In genomic region chr6:120390054-120390453, GRCm38 (mm10) we compare ENCODE assay signal across 29 mouse cellular contexts. TPM values are rescaled to one million over a fixed set of nuclear protein-coding genes. Genes with fewer than 3 reads are reported as not detected.
A peak's percentile ranks its signal among the peaks of the same experiment; 100 is the strongest.
DNase-seq lines count a peak whose midpoint lies in the region; ATAC-seq and TF ChIP-seq lines count a peak whose summit lies in the region.
"Had no signal": no experiment of that assay in that cellular context is flagged by ENCODE, and none has a peak within 500 bp of the region (broad histone marks: within the 10 kb centered on the region; RNA-seq: fewer than 3 reads in every experiment).

No protein-coding gene starts in this region.

- no peak for TF ChIP-seq EP300 in liver, postnatal 0 days (IDR thresholded peaks at IDR 0.05; ENCODE audit: low read depth)
- no peak for TF ChIP-seq EP300 in liver, embryonic 14.5 days (IDR thresholded peaks at IDR 0.05; ENCODE audit: low read depth)

- 0 out of 2 replicates have a peak, but pooled peaks have one; percentile 54 for ATAC-seq in liver, embryonic 12.5 days
- ATAC-seq in liver, postnatal 0 days = no peak
- peak; percentile 53; the same call in 1 of the 2 replicates for ATAC-seq in liver, embryonic 14.5 days (ENCODE audit: insufficient read depth)
- peak; percentile 68 for ATAC-seq in megakaryocyte-erythroid progenitor cell, adult 5-6 weeks (replicated peaks; ENCODE audit: low FRiP score, low TSS enrichment, poor library complexity, severe bottlenecking)
- no peak for ATAC-seq in forebrain, embryonic 14.5 days
- no peak for ATAC-seq in forebrain, embryonic 16.5 days
- ATAC-seq: forebrain, postnatal 0 days; hindbrain, embryonic 16.5 days had no signal

- no peak overlapping the region for H3K27ac ChIP-seq in liver, embryonic 12.5 days
- H3K27ac ChIP-seq in liver, postnatal 0 days (ENCODE audit: low read depth) = no peak overlapping the region
- no peak overlapping the region for H3K27ac ChIP-seq in liver, embryonic 14.5 days
- no peak overlapping the region for H3K27ac ChIP-seq in forebrain, embryonic 14.5 days (ENCODE audit: low read depth, low read length)
- no peak overlapping the region for H3K27ac ChIP-seq in forebrain, embryonic 16.5 days (ENCODE audit: low read length)
- H3K27ac ChIP-seq: embryonic facial prominence, embryonic 10.5 days; embryonic facial prominence, embryonic 13.5 days; forebrain, embryonic 12.5 days; heart, embryonic 15.5 days; hindbrain, embryonic 10.5 days; hindbrain, embryonic 13.5 days had no signal

- no peak for DNase-seq in liver, postnatal 0 days
- DNase-seq in brain, adult 2 months (ENCODE audit: low read depth, low spot score) = peak; percentile 12
- peak in 1 of 3 experiments; percentile 4 for DNase-seq in liver, embryonic 14.5 days (ENCODE audit: low read depth in 3 of 3, low spot score in 3 of 3)
- no peak for DNase-seq in forebrain, embryonic 14.5 days (ENCODE audit: low spot score)
- DNase-seq in thymus, postnatal 25 days = no peak
- DNase-seq: adrenal gland, adult 2 months; adrenal gland, postnatal 25 days; cerebellum, adult 11-12 months; cerebellum, adult 8-10 months; cerebellum, postnatal 10 days; cerebellum, postnatal 36 days; embryo, embryonic 11 days; forebrain, postnatal 0 days; gastrocnemius, postnatal 25 days; heart, adult 18-20 months; heart, postnatal 10 days; heart, postnatal 36 days had no signal

- H3K36me3 ChIP-seq in liver, embryonic 12.5 days = peaks cover 91% of the 10 kb centered on the region
- peaks cover 60% of the 10 kb centered on the region for H3K36me3 ChIP-seq in liver, postnatal 0 days (replicated peaks; ENCODE audit: insufficient read depth, low read length)
- H3K36me3 ChIP-seq in liver, embryonic 14.5 days (replicated peaks; ENCODE audit: control insufficient read depth, insufficient read depth, low read depth) = peaks cover 45% of the 10 kb centered on the region
- peaks cover 62% of the 10 kb centered on the region for H3K36me3 ChIP-seq in forebrain, embryonic 14.5 days (ENCODE audit: control insufficient read depth, insufficient read depth, low read length)
- H3K36me3 ChIP-seq in forebrain, embryonic 16.5 days (ENCODE audit: control insufficient read depth, insufficient read depth) = peaks cover 21% of the 10 kb centered on the region

- no peaks in the 10 kb centered on the region for H3K27me3 ChIP-seq in liver, embryonic 12.5 days (replicated peaks)
- no peaks in the 10 kb centered on the region for H3K27me3 ChIP-seq in liver, postnatal 0 days (ENCODE audit: insufficient read depth, low read length)
- no peaks in the 10 kb centered on the region for H3K27me3 ChIP-seq in liver, embryonic 14.5 days (ENCODE audit: control insufficient read depth, insufficient read depth, low read length)
- no peaks in the 10 kb centered on the region for H3K27me3 ChIP-seq in forebrain, embryonic 14.5 days (replicated peaks; ENCODE audit: control insufficient read depth, insufficient read depth, low read length)
- H3K27me3 ChIP-seq in forebrain, embryonic 16.5 days (replicated peaks; ENCODE audit: control insufficient read depth, insufficient read depth, low read length) = no peaks in the 10 kb centered on the region
- H3K27me3 ChIP-seq: embryonic facial prominence, embryonic 13.5 days; forebrain, embryonic 12.5 days; heart, embryonic 12.5 days; heart, embryonic 15.5 days; hindbrain, embryonic 13.5 days had no signal

- no peak overlapping the region for H3K9ac ChIP-seq in liver, embryonic 12.5 days
- no peak overlapping the region for H3K9ac ChIP-seq in liver, postnatal 0 days (replicated peaks)
- no peak overlapping the region for H3K9ac ChIP-seq in liver, embryonic 14.5 days (replicated peaks)
- no peak overlapping the region for H3K9ac ChIP-seq in forebrain, embryonic 14.5 days (ENCODE audit: low read length)
- no peak overlapping the region for H3K9ac ChIP-seq in forebrain, embryonic 16.5 days (replicated peaks; ENCODE audit: low read depth, low read length)
- H3K9ac ChIP-seq: embryonic facial prominence, embryonic 13.5 days; forebrain, embryonic 12.5 days; forebrain, postnatal 0 days; heart, embryonic 12.5 days; heart, embryonic 15.5 days; hindbrain, embryonic 13.5 days had no signal

- no peak for TF ChIP-seq CTCF in liver, postnatal 0 days (IDR thresholded peaks at IDR 0.05; ENCODE audit: low read depth)
- TF ChIP-seq CTCF in liver, embryonic 14.5 days (IDR thresholded peaks at IDR 0.05; ENCODE audit: low read depth) = no peak

- H3K4me2 ChIP-seq in liver, embryonic 12.5 days = no peak overlapping the region
- no peak overlapping the region for H3K4me2 ChIP-seq in liver, postnatal 0 days (ENCODE audit: low read depth, low read length)
- H3K4me2 ChIP-seq in liver, embryonic 14.5 days (ENCODE audit: low read depth) = no peak overlapping the region
- no peak overlapping the region for H3K4me2 ChIP-seq in forebrain, embryonic 14.5 days (ENCODE audit: low read length)
- no peak overlapping the region for H3K4me2 ChIP-seq in forebrain, embryonic 16.5 days (ENCODE audit: low read length)
- H3K4me2 ChIP-seq: embryonic facial prominence, embryonic 13.5 days; forebrain, embryonic 12.5 days; heart, embryonic 12.5 days; heart, embryonic 15.5 days; hindbrain, embryonic 13.5 days had no signal

- no peak overlapping the region for H3K4me3 ChIP-seq in liver, embryonic 12.5 days
- H3K4me3 ChIP-seq in liver, postnatal 0 days (ENCODE audit: low read depth, low read length) = no peak overlapping the region
- H3K4me3 ChIP-seq in liver, embryonic 14.5 days (ENCODE audit: insufficient read depth in 1 of 2, low read depth in 2 of 2, low read length in 2 of 2) = no peak overlapping the region
- H3K4me3 ChIP-seq in forebrain, embryonic 14.5 days (ENCODE audit: low read depth, low read length) = no peak overlapping the region
- no peak overlapping the region for H3K4me3 ChIP-seq in forebrain, embryonic 16.5 days (replicated peaks; ENCODE audit: low read length)
- H3K4me3 ChIP-seq: embryonic facial prominence, embryonic 10.5 days; embryonic facial prominence, embryonic 13.5 days; erythroblast, embryonic 14.5 days; forebrain, embryonic 12.5 days; heart, embryonic 12.5 days; heart, embryonic 15.5 days; hindbrain, embryonic 10.5 days; hindbrain, embryonic 13.5 days had no signal

- 47% methylated on average over 3 of the region's 3 CpGs for WGBS in liver, embryonic 12.5 days (ENCODE audit: insufficient replicate concordance)
- WGBS in liver, postnatal 0 days (ENCODE audit: insufficient replicate concordance) = 63% methylated on average over 3 of the region's 3 CpGs
- WGBS in liver, embryonic 14.5 days (ENCODE audit: insufficient replicate concordance) = 32% methylated on average over 3 of the region's 3 CpGs
- 85% methylated on average over 3 of the region's 3 CpGs for WGBS in forebrain, embryonic 14.5 days
- 84% methylated on average over 3 of the region's 3 CpGs for WGBS in forebrain, embryonic 16.5 days

- peaks cover 6% of the 10 kb centered on the region; the same call in 1 of the 2 replicates for H3K4me1 ChIP-seq in liver, embryonic 12.5 days
- H3K4me1 ChIP-seq in liver, postnatal 0 days (ENCODE audit: insufficient read depth) = no peaks in the 10 kb centered on the region
- H3K4me1 ChIP-seq in liver, embryonic 14.5 days (replicated peaks; ENCODE audit: control insufficient read depth in 2 of 2, insufficient read depth in 2 of 2, low read length in 1 of 2) = no peaks in the 10 kb centered on the region; a peak in 1 of 4 replicates
- no peaks in the 10 kb centered on the region for H3K4me1 ChIP-seq in forebrain, embryonic 14.5 days (ENCODE audit: control insufficient read depth, insufficient read depth, low read length)
- no peaks in the 10 kb centered on the region for H3K4me1 ChIP-seq in forebrain, embryonic 16.5 days (replicated peaks; ENCODE audit: control insufficient read depth, insufficient read depth, low read length)
- H3K4me1 ChIP-seq: embryonic facial prominence, embryonic 10.5 days; embryonic facial prominence, embryonic 13.5 days; forebrain, embryonic 12.5 days; heart, embryonic 12.5 days; heart, embryonic 15.5 days; hindbrain, embryonic 10.5 days; hindbrain, embryonic 13.5 days had no signal

- H3K9me3 ChIP-seq in liver, embryonic 12.5 days (replicated peaks) = no peaks in the 10 kb centered on the region
- no peaks in the 10 kb centered on the region for H3K9me3 ChIP-seq in liver, postnatal 0 days (ENCODE audit: low read length)
- H3K9me3 ChIP-seq in liver, embryonic 14.5 days (ENCODE audit: control insufficient read depth, low read length) = no peaks in the 10 kb centered on the region
- H3K9me3 ChIP-seq in forebrain, embryonic 14.5 days (replicated peaks; ENCODE audit: control insufficient read depth, low read length) = no peaks in the 10 kb centered on the region
- no peaks in the 10 kb centered on the region for H3K9me3 ChIP-seq in forebrain, embryonic 16.5 days (ENCODE audit: control insufficient read depth, low read length)
- H3K9me3 ChIP-seq: embryonic facial prominence, embryonic 10.5 days; embryonic facial prominence, embryonic 13.5 days; forebrain, embryonic 12.5 days; heart, embryonic 12.5 days; heart, embryonic 15.5 days; hindbrain, embryonic 10.5 days; hindbrain, embryonic 13.5 days had no signal

RNA-seq across cellular contexts. Expression of gene Ccdc77, which starts 25.9 kb away (rescaled TPM):
- 20.5 and 21.7 TPM in 2 replicates for polyA plus RNA-seq in liver, embryonic 12.5 days (2016; fragmentation: Nextera tagmentation; extraction: Ambion mirVana)
- polyA plus RNA-seq in liver, postnatal 0 days (2015; fragmentation: Nextera tagmentation; extraction: Ambion mirVana) = 7.7 and 9.2 TPM in 2 replicates
- polyA plus RNA-seq in liver, embryonic 14.5 days (2012; rRNA removed) = 6.9 and 11.4 TPM in 2 replicates
- polyA plus RNA-seq in liver, embryonic 14.5 days (2014; fragmentation: Nextera tagmentation; extraction: Ambion mirVana) = 14.1 and 16.3 TPM in 2 replicates
- 31.7 and 33.4 TPM in 2 replicates for total RNA-seq in megakaryocyte-erythroid progenitor cell, adult 5-6 weeks (2014; fragmentation: Nextera tagmentation)
- 32.6 and 45.6 TPM in 2 replicates for total RNA-seq in megakaryocyte-erythroid progenitor cell, adult 5-6 weeks (2017)
- 12.3 and 14.5 TPM in 2 replicates for polyA plus RNA-seq in forebrain, embryonic 14.5 days (2014; fragmentation: Nextera tagmentation; extraction: Ambion mirVana)
- polyA plus RNA-seq in forebrain, embryonic 16.5 days (2015; fragmentation: Nextera tagmentation; extraction: Ambion mirVana) = 13.3 and 13.7 TPM in 2 replicates

RNA-seq across cellular contexts. Expression of gene Kdm5a, which starts 26.1 kb away (rescaled TPM):
- polyA plus RNA-seq in liver, embryonic 12.5 days (2016; fragmentation: Nextera tagmentation; extraction: Ambion mirVana) = 33.6 and 34.8 TPM in 2 replicates
- 12.6 and 16.9 TPM in 2 replicates for polyA plus RNA-seq in liver, postnatal 0 days (2015; fragmentation: Nextera tagmentation; extraction: Ambion mirVana)
- 2.7 and 3.8 TPM in 2 replicates for polyA plus RNA-seq in liver, embryonic 14.5 days (2012; rRNA removed)
- 16.6 and 17.6 TPM in 2 replicates for polyA plus RNA-seq in liver, embryonic 14.5 days (2014; fragmentation: Nextera tagmentation; extraction: Ambion mirVana)
- 42.8 and 49.4 TPM in 2 replicates for total RNA-seq in megakaryocyte-erythroid progenitor cell, adult 5-6 weeks (2014; fragmentation: Nextera tagmentation)
- 165 and 213 TPM in 2 replicates for total RNA-seq in megakaryocyte-erythroid progenitor cell, adult 5-6 weeks (2017)
- 41.5 and 46.2 TPM in 2 replicates for polyA plus RNA-seq in forebrain, embryonic 14.5 days (2014; fragmentation: Nextera tagmentation; extraction: Ambion mirVana)
- 47.1 and 48.3 TPM in 2 replicates for polyA plus RNA-seq in forebrain, embryonic 16.5 days (2015; fragmentation: Nextera tagmentation; extraction: Ambion mirVana)

Comparison
In these comparisons a context has a peak if more than half of its experiments do, and no peak if none do; other contexts are left out.
1. ATAC-seq: peak in liver, embryonic 12.5 days (single experiment), liver, embryonic 14.5 days (single experiment) and megakaryocyte-erythroid progenitor cell, adult 5-6 weeks (single experiment); none in liver, postnatal 0 days (single experiment), forebrain, embryonic 14.5 days (single experiment) and forebrain, embryonic 16.5 days (single experiment).